Mouse (Mus musculus) G1E (cell line): ENCODE data around the gene Maml2. TPM values are rescaled to one million over a fixed set of nuclear protein-coding genes. Genes with fewer than 3 reads are reported as not detected.
A peak's percentile ranks its signal among the peaks of the same experiment; 100 is the strongest.

Source experiments
- ATAC-seq: 2 replicates; pipeline ENCODE4 v1.8.0; 2016; ENCODE audit warnings: mild to moderate bottlenecking; ENCODE audit not compliant: insufficient number of reproducible peaks, poor library complexity, low FRiP score, severe bottlenecking; ENCODE audit errors: extremely low read depth
- DNase-seq: peaks from one replicate; pipeline ENCODE4 v3.0.0; 2012; ENCODE audit warnings: low spot score
- H3K27me3 ChIP-seq: 2 replicates; pipeline ENCODE4 v1.6.1; 2012; ENCODE audit warnings: mild to moderate bottlenecking, low read length, inconsistent platforms; ENCODE audit not compliant: insufficient read depth
- H3K36me3 ChIP-seq: replicated peaks from 2 replicates; pipeline ENCODE3; 2012; ENCODE audit warnings: mild to moderate bottlenecking, inconsistent platforms
- H3K4me1 ChIP-seq: 2 replicates; pipeline ENCODE4 v1.6.1; 2012; ENCODE audit warnings: low read depth, low read length, inconsistent platforms, mixed read lengths; ENCODE audit not compliant: insufficient read depth
- H3K4me3 ChIP-seq: 2 replicates; pipeline ENCODE4 v1.5.1; 2012; ENCODE audit warnings: low read depth, mild to moderate bottlenecking, inconsistent platforms, low read length, moderate library complexity, mixed read lengths
- H3K9me3 ChIP-seq: replicated peaks from 2 replicates; pipeline ENCODE4 v1.6.1; 2012; ENCODE audit warnings: inconsistent platforms
- CTCF ChIP-seq: IDR thresholded peaks from 2 replicates; pipeline ENCODE4 v1.5.1; 2012; ENCODE audit warnings: low read depth, low read length, inconsistent platforms, mixed read lengths
- GATA1 ChIP-seq: IDR thresholded peaks from 2 replicates; pipeline ENCODE4 v1.6.1; 2012; ENCODE audit warnings: borderline replicate concordance, low read length, inconsistent platforms, mixed read lengths
- GATA2 ChIP-seq: IDR thresholded peaks from 2 replicates; pipeline ENCODE4 v1.6.1; 2012; ENCODE audit warnings: low read depth, low read length, inconsistent platforms, borderline replicate concordance
- POLR2AphosphoS5 ChIP-seq: IDR thresholded peaks from 2 replicates; pipeline ENCODE4 v1.6.1; 2012; ENCODE audit warnings: low read depth, low read length, inconsistent platforms; ENCODE audit not compliant: insufficient replicate concordance
- TAL1 ChIP-seq: conservative IDR thresholded peaks from 2 replicates; pipeline ENCODE4 v1.6.1; 2012; ENCODE audit warnings: low read depth, low read length, inconsistent platforms, mixed read lengths
- polyA plus RNA-seq: library from polyadenylated mRNA; stranded (reverse); fragments of >175 nt; gene quantifications from 2 replicates; pipeline ENCODE4 v1.2.3, GENCODE M21; 2012
- total RNA-seq, 2 experiments: library from RNA; stranded (forward) in 1 of 2; stranded (reverse) in 1 of 2; fragments of 200-1000 nt in 1 of 2; fragments of >200 nt in 1 of 2; fragmentation: Nextera tagmentation in 1 of 2; gene quantifications; 2 replicates each; pipeline ENCODE4 v1.2.3; 2014 to 2017

Gene Maml2
- total and polyA plus RNA-seq, 3 experiments: 0.25 to 5.4 (median 1.3) TPM

GRCm38 (mm10) chr9:13665487-13665969 is 367.8 kb downstream of the Maml2 start:
- no peak for ATAC-seq
- DNase-seq: no peak

GRCm38 (mm10) chr9:13667955-13668354 is 370.2 kb downstream of the Maml2 start:
- Histone ChIP-seq H3K27me3 (0 out of 2 replicates have a peak, but pooled peaks cover 4% of the 10 kb centered on the region), H3K4me3 (no peak overlapping the region), H3K9me3 (no peaks in the 10 kb centered on the region), H3K36me3 (no peaks in the 10 kb centered on the region), H3K4me1 (peaks cover 22% of the 10 kb centered on the region)
- DNase-seq: no peak
- TF ChIP-seq CTCF: no peak
- no peak for ATAC-seq

More at GRCm38 (mm10) chr9:13665487-13665969, 367.8 kb downstream of the Maml2 start:
- H3K9me3 ChIP-seq: no peaks in the 10 kb centered on the region
- H3K36me3 ChIP-seq: no peaks in the 10 kb centered on the region
- H3K4me3 ChIP-seq: no peak overlapping the region
- 0 out of 2 replicates have a peak, but pooled peaks cover 4% of the 10 kb centered on the region for H3K27me3 ChIP-seq
- peaks cover 28% of the 10 kb centered on the region for H3K4me1 ChIP-seq
- TF ChIP-seq CTCF: no peak
- no peak for TF ChIP-seq POLR2AphosphoS5
- TF ChIP-seq GATA1: no peak
- no peak for TF ChIP-seq GATA2
- TF ChIP-seq TAL1: no peak

GRCm38 (mm10) chr9:13668742-13669141 is 371.0 kb downstream of the Maml2 start:
- H3K4me1 ChIP-seq: peaks cover 27% of the 10 kb centered on the region
- TF ChIP-seq TAL1 (no peak), CTCF (no peak), GATA2 (no peak), GATA1 (no peak), POLR2AphosphoS5 (no peak)
- H3K27me3 ChIP-seq: 0 out of 2 replicates have a peak, but pooled peaks cover 4% of the 10 kb centered on the region
- H3K4me3 ChIP-seq: no peak overlapping the region
- ATAC-seq: no peak
- no peaks in the 10 kb centered on the region for H3K9me3 ChIP-seq
- DNase-seq: no peak
- no peaks in the 10 kb centered on the region for H3K36me3 ChIP-seq

- Histone ChIP-seq H3K27me3 (no peaks in the 10 kb centered on the region), H3K4me3 (no peak overlapping the region), H3K36me3 (no peaks in the 10 kb centered on the region), H3K4me1 (peaks cover 32% of the 10 kb centered on the region), H3K9me3 (no peaks in the 10 kb centered on the region)
- no peak for TF ChIP-seq GATA1
- no peak for TF ChIP-seq CTCF
- no peak for TF ChIP-seq GATA2
- no peak for TF ChIP-seq POLR2AphosphoS5
- no peak for TF ChIP-seq TAL1
- DNase-seq (no peak), ATAC-seq (no peak)
Measured at GRCm38 (mm10) chr9:13671125-13671769, 373.5 kb downstream of the Maml2 start.

GRCm38 (mm10) chr9:13673304-13673703 is 375.5 kb downstream of the Maml2 start:
- peaks cover 52% of the 10 kb centered on the region for H3K4me1 ChIP-seq
- no peaks in the 10 kb centered on the region for H3K27me3 ChIP-seq
- H3K4me3 ChIP-seq: no peak overlapping the region
- H3K36me3 ChIP-seq: no peaks in the 10 kb centered on the region
- DNase-seq (no peak), ATAC-seq (no peak)
- TF ChIP-seq CTCF (no peak), POLR2AphosphoS5 (no peak), GATA2 (no peak), TAL1 (no peak), GATA1 (no peak)
- H3K9me3 ChIP-seq: no peaks in the 10 kb centered on the region

GRCm38 (mm10) chr9:13678026-13678425 is 380.3 kb downstream of the Maml2 start:
- Histone ChIP-seq H3K9me3 (no peaks in the 10 kb centered on the region), H3K4me3 (no peak overlapping the region), H3K4me1 (peaks cover 69% of the 10 kb centered on the region), H3K36me3 (no peaks in the 10 kb centered on the region), H3K27me3 (no peaks in the 10 kb centered on the region)
- DNase-seq (no peak), ATAC-seq (peak; percentile 77)
- TF ChIP-seq POLR2AphosphoS5 (no peak), TAL1 (peak; percentile 68)

GRCm38 (mm10) chr9:13679696-13680095 is 381.9 kb downstream of the Maml2 start:
- H3K27me3 ChIP-seq: no peaks in the 10 kb centered on the region
- peaks cover 61% of the 10 kb centered on the region for H3K4me1 ChIP-seq
- no peaks in the 10 kb centered on the region for H3K9me3 ChIP-seq
- H3K4me3 ChIP-seq: no peak overlapping the region
- ATAC-seq (no peak), DNase-seq (no peak)
- no peak for TF ChIP-seq TAL1
- TF ChIP-seq POLR2AphosphoS5: no peak
- TF ChIP-seq GATA2: no peak
- no peak for TF ChIP-seq CTCF
- TF ChIP-seq GATA1: no peak
- H3K36me3 ChIP-seq: no peaks in the 10 kb centered on the region
